Mouse (Mus musculus) stomach, postnatal 0 days (tissue): Measurements from ENCODE around the gene Mrtfb.

Experiments
- CTCF ChIP-seq: IDR thresholded peaks from 2 replicates; pipeline ENCODE4 v1.5.1; 2016; ENCODE audit warnings: antibody characterized with exemption, low read depth, mild to moderate bottlenecking, moderate library complexity
- EP300 ChIP-seq: optimal IDR thresholded peaks from 2 replicates; pipeline ENCODE3; 2016; ENCODE audit warnings: antibody characterized with exemption

DNA sequence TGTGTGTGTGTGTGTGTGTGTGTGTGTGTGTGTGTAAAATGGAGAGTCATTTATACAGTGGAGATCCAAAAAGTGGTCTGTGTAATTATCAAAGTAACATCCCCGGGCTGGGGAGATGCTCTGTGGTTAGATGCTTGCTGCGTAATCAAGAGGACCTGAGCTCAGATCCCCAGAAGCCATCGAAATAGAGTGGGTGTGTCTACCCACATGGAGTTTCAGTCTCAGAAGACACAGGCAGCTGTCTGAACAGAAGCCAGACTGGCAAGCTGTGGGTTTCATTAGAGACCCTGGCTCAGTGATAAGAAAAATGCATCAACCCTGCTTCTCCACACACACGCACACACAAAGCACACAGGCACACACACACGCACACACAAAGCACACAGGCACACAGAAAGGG lies 171.8 kb downstream of the Mrtfb start:
- TF ChIP-seq CTCF (no peak), EP300 (no peak)
